Mouse (Mus musculus) Muller cell, postnatal 12 days (primary cell): ENCODE measurements around the gene Mms22l.
"Not testable (repeated sequence)": the region's sequence is repeated elsewhere in the genome, so short reads cannot be mapped to it uniquely, and the experiment has no call there.

Experiments
- DNase-seq: peaks from one replicate; pipeline ENCODE4 v3.0.0-alpha.2; 2015; ENCODE audit errors: inconsistent ontology term

Mms22l gene

DNA sequence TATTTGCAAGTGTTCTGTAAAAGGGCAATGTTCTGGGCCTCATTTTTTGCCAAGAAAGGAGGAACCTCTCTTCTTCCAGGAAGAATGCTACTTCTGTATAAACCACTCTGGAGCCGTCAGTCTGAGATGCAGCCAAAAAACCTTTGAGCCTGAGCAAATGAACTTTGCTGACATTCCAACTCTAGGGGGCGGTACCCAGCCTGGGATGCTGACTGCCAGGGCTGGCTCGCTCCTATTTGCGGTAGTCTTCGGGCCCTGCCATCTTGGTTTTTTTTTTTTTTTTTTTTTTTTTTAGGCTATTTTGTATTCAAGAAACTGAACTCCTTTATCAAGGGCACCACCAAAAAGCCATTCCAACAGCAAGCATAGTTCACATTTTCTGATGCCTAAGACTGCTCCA lies 124.2 kb downstream of the Mms22l start:
- DNase-seq = no peak

- no peak for DNase-seq
Measured at GRCm38 (mm10) chr4:24621422-24622187, 125.4 kb downstream of the Mms22l start.

DNA sequence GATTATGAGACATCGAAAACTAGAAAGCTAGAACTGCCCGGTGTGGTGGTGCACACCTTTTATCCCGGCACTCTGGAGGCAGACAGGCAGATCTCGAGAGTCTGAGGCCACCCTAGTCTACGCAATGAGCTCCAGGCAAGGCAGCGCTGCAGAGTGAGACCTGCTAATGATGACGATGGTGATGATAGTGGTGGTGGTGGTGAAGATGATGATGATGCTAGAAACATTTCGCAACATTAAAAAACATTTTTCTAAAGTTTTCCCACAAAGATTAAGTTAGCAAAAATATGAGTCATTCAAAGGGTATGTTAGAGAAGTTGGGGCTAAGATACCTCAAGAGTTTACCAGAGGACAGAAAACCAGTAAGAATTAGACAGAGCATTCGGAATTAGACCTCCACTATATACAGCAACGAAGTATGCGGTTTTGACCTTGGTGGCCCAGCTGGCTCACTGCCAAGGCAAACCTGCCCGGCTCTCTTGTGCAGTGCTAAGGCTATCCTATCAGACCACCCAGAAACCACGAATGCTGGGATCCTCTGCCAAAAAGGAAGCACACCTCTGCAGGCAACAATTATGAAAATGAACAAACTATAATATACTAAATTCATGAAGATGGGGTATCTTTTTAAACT lies 129.8 kb downstream of the Mms22l start:
- peak; percentile 8 for DNase-seq

- DNase-seq = peak; percentile 38
Measured at GRCm38 (mm10) chr4:24626686-24627085, 130.4 kb downstream of the Mms22l start.

DNA sequence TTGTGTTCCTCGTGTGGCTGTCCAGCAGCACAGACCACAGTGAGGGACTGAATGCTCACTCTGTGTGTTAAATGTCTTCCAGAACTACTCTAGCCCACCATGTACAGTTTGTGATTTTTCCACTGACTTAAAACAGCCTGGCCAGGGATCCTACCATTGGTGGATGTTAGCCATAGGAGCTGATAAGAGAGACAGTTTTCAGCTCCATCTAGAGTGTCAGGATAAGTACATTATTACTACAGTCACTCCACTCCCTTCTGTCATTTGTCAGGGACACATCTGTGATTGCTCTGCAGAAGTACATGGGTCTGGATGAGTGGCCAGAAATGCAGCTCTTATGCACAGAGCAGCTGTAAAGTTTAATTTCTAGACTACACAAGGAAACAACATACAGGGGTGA lies 131.6 kb downstream of the Mms22l start:
- DNase-seq = no peak

- DNase-seq = no peak
Measured at GRCm38 (mm10) chr4:24630430-24630829, 134.2 kb downstream of the Mms22l start.

DNA sequence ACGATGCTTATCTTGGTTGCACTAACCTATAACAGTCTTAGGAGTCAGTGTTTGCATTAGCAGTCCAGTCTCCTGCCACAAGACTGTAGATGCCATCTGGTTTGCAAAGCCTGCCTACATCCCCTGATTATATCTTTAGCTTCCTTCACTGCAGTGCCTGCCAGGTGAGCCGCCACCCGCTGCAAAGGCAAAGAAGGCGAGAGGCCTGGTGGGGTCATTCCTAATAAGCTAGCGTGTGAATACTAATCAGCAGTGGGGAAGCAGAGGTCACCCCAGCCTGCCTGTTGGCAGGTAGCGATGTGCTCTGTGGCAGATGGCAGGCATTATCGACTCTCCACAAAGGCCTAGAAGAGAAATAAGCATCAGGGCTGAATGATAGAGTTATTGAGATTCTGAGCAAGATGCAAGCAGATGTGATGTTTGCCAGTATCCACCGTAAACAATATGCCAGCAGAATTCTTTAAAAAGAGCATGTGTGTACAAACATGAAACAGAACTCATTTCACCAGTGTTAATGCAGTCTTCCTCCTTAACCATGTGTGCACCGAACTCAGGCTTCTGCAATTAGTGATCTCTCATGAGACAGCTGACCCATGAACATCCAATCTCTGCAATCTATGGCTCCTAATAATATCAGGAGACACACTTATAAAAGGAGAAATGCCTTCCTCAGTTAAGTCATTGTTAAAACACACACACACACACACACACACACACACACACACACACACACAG lies 135.1 kb downstream of the Mms22l start:
- DNase-seq = no peak

- DNase-seq = no peak
Measured at GRCm38 (mm10) chr4:24642306-24642705, 146.1 kb downstream of the Mms22l start.

GRCm38 (mm10) chr4:24644735-24645134 lies 148.5 kb downstream of the Mms22l start:
- not testable (repeated sequence) for DNase-seq
